Mouse (Mus musculus) hindbrain, embryonic 11.5 days (tissue): ENCODE results near the gene Tbc1d22a. TPM values are rescaled to one million over a fixed set of nuclear protein-coding genes. Genes with fewer than 3 reads are reported as not detected.

Source experiments
- ATAC-seq: fragments of 200-750 bp; cut with Nextera tagmentation; 2 replicates; pipeline ENCODE4 v1.8.0; 2017; ENCODE audit warnings: mild to moderate bottlenecking, moderate TSS enrichment, moderate library complexity; ENCODE audit not compliant: low FRiP score
- DNase-seq: peaks from one replicate; pipeline ENCODE4 v3.0.0-alpha.2; 2015; ENCODE audit warnings: low spot score
- H3K27ac ChIP-seq: fragments of 300-500 bp; sonication (generic); 2 replicates; pipeline ENCODE4 v1.5.1; 2014; ENCODE audit warnings: mild to moderate bottlenecking, low read depth, low read length
- H3K27me3 ChIP-seq: fragments of 300-500 bp; sonication (generic); 2 replicates; pipeline ENCODE4 v1.6.1; 2014; ENCODE audit warnings: mild to moderate bottlenecking, low read length, moderate library complexity, mixed read lengths; ENCODE audit not compliant: control insufficient read depth, insufficient read depth
- H3K36me3 ChIP-seq: fragments of 300-500 bp; sonication (generic); 2 replicates; pipeline ENCODE4 v1.6.1; 2014; ENCODE audit warnings: mild to moderate bottlenecking, low read length, moderate library complexity, mixed read lengths; ENCODE audit not compliant: control insufficient read depth, insufficient read depth
- H3K4me1 ChIP-seq: fragments of 300-500 bp; sonication (generic); replicated peaks from 2 replicates; pipeline ENCODE4 v1.6.1; 2014; ENCODE audit warnings: low read length, mixed read lengths; ENCODE audit not compliant: control insufficient read depth, insufficient read depth
- H3K4me2 ChIP-seq: fragments of 300-500 bp; sonication (generic); replicated peaks from 2 replicates; pipeline ENCODE4 v1.6.1; 2014; ENCODE audit warnings: mild to moderate bottlenecking, low read depth, low read length
- H3K4me3 ChIP-seq: fragments of 300-500 bp; sonication (generic); 2 replicates; pipeline ENCODE4 v1.5.1; 2014; ENCODE audit warnings: low read depth, low read length
- H3K9ac ChIP-seq: fragments of 300-500 bp; sonication (generic); 2 replicates; pipeline ENCODE4 v1.6.1; 2014; ENCODE audit warnings: low read depth, low read length
- H3K9me3 ChIP-seq: fragments of 300-500 bp; sonication (generic); 2 replicates; pipeline ENCODE4 v1.6.1; 2016; ENCODE audit warnings: low read length; ENCODE audit not compliant: control insufficient read depth
- WGBS: fragments of 180-500 bp; shearing (Covaris S2); extraction: QIAGEN DNeasy Blood & Tissue Kit; methylation state at CpG from one replicate; pipeline ENCODE4 v1.1.7; 2014; 5-methylcytosine and 5-hydroxymethylcytosine counted together
- polyA plus RNA-seq: library from polyadenylated mRNA; unstranded; fragments of >200 nt; fragmentation: Nextera tagmentation; extraction: Ambion mirVana; gene quantifications from 2 replicates; pipeline ENCODE4 v1.2.1, GENCODE M21; 2014

Gene Tbc1d22a
- polyA plus RNA-seq, 1 experiment from 2014 or later: 7.3 TPM

GRCm38 (mm10) chr15:86542371-86542770, 328.1 kb downstream of the Tbc1d22a start:
- no peaks in the 10 kb centered on the region for H3K9me3 ChIP-seq
- no peak overlapping the region for H3K4me2 ChIP-seq
- H3K27ac ChIP-seq: no peak overlapping the region
- no peak overlapping the region for H3K9ac ChIP-seq
- DNase-seq (no peak), ATAC-seq (no peak)
- no peaks in the 10 kb centered on the region for H3K27me3 ChIP-seq
- no peaks in the 10 kb centered on the region for H3K4me1 ChIP-seq
- 85% methylated on average over 3 of the region's 3 CpGs for WGBS
- H3K4me3 ChIP-seq: no peak overlapping the region
- H3K36me3 ChIP-seq: no peaks in the 10 kb centered on the region

- peak; percentile 7 for DNase-seq
- Histone ChIP-seq H3K4me3 (no peak overlapping the region), H3K4me2 (no peak overlapping the region), H3K9ac (no peak overlapping the region), H3K27me3 (no peaks in the 10 kb centered on the region), H3K27ac (no peak overlapping the region), H3K9me3 (no peaks in the 10 kb centered on the region), H3K36me3 (no peaks in the 10 kb centered on the region), H3K4me1 (no peaks in the 10 kb centered on the region)
- 82% methylated on average over 1 of the region's 1 CpGs for WGBS
- ATAC-seq: no peak
Measured at GRCm38 (mm10) chr15:86544122-86544795, 330.0 kb downstream of the Tbc1d22a start.

Other genes with a start within 250 kb of the Tbc1d22a start
- 4.6 and 5.1 TPM in 2 replicates for gene Celsr1, start 180.7 kb upstream of the Tbc1d22a start, polyA plus RNA-seq
- gene Gramd4, start 156.8 kb upstream of the Tbc1d22a start, polyA plus RNA-seq: 8.7 and 10.1 TPM in 2 replicates
- 16.9 and 18.4 TPM in 2 replicates for gene Cerk, start 28.3 kb upstream of the Tbc1d22a start, polyA plus RNA-seq